Mouse (Mus musculus) myocyte (in vitro differentiated cells): ENCODE results near the gene Fam71e1.

ENCODE experiments used
- CEBPB ChIP-seq: IDR thresholded peaks from 2 replicates; pipeline ENCODE4 v1.6.1; 2011; ENCODE audit warnings: mild to moderate bottlenecking, moderate library complexity; ENCODE audit not compliant: poor library complexity, insufficient read depth, severe bottlenecking
- MAX ChIP-seq: IDR thresholded peaks from one replicate; pipeline ENCODE4 v1.6.1; 2011; ENCODE audit warnings: low read depth, mild to moderate bottlenecking, control low read depth
- MYOD1 ChIP-seq, 3 experiments: IDR thresholded peaks; one replicate each; pipeline ENCODE4 v1.6.1; 2011; ENCODE audit warnings: control low read depth in 2 of 3, low read depth in 2 of 3, mild to moderate bottlenecking in 2 of 3, moderate library complexity in 1 of 3; ENCODE audit not compliant: insufficient read length in 2 of 3, control insufficient read depth in 1 of 3
- MYOG ChIP-seq, 3 experiments: IDR thresholded peaks; one replicate each; pipeline ENCODE4 v1.6.1; 2011; ENCODE audit warnings: control low read depth in 2 of 3, low read depth in 2 of 3, mild to moderate bottlenecking in 2 of 3; ENCODE audit not compliant: insufficient read length in 2 of 3, control insufficient read depth in 1 of 3, insufficient read depth in 1 of 3
- POLR2A ChIP-seq: IDR thresholded peaks from one replicate; pipeline ENCODE4 v1.6.1; 2011; ENCODE audit warnings: low read depth, mild to moderate bottlenecking, control low read depth, moderate library complexity; ENCODE audit not compliant: insufficient read length
- POLR2AphosphoS2 ChIP-seq: IDR thresholded peaks from one replicate; pipeline ENCODE4 v1.6.1; 2011; ENCODE audit warnings: low read depth, control low read depth; ENCODE audit not compliant: insufficient read length
- SRF ChIP-seq: IDR thresholded peaks from one replicate; pipeline ENCODE4 v1.6.1; 2011; ENCODE audit warnings: low read depth; ENCODE audit not compliant: control insufficient read depth, insufficient read length
- TCF12 ChIP-seq: IDR thresholded peaks from one replicate; pipeline ENCODE4 v1.6.1; 2011; ENCODE audit warnings: mild to moderate bottlenecking, control low read depth; ENCODE audit not compliant: poor library complexity, insufficient read depth, severe bottlenecking

- TF ChIP-seq SRF (no peak), MYOG (IDR thresholded peaks at IDR 0.05; ENCODE audit: control insufficient read depth in 1 of 3, insufficient read depth in 1 of 3, insufficient read length in 2 of 3, low read depth in 2 of 3) (no peak), TCF12 (no peak), POLR2A (no peak), MAX (no peak), MYOD1 (IDR thresholded peaks at IDR 0.05; ENCODE audit: control insufficient read depth in 1 of 3, insufficient read length in 2 of 3, low read depth in 2 of 3) (no peak), CEBPB (no peak), POLR2AphosphoS2 (no peak)
Observed at GRCm38 (mm10) chr7:44491391-44491790, 5.0 kb upstream of the Fam71e1 start.
